Mouse (Mus musculus) 416B (cell line): ENCODE results near the gene Hmgn5.

Source experiments
- DNase-seq: peaks from one replicate; pipeline ENCODE4 v3.0.0; 2011; ENCODE audit warnings: low read depth

Gene Hmgn5

GRCm38 (mm10) chrX:109013283-109013682 is at the start of gene Hmgn5:
Hmgn5 (minus strand) TSS chrX:109013404.
- peak; percentile 96 for DNase-seq

DNA sequence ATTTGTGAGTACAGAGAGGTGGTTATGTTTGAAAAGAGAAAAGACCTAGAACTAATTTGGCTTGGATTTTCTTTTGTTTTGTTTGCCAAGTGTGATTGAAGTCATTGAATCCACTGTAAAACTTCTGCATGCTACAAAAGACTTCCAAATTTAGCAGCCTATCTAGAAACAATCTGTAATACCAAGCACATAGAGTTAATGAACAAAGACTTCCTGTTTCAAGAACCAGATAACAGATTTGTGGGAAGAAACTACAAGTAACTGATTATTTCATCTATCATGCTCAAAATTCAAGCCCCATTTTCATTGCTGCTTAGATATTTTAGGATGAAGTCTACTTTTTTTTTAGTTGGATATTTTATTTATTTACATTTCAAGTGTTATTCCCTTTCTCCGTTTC is 34.6 kb upstream of the Hmgn5 start:
- no peak for DNase-seq

DNA sequence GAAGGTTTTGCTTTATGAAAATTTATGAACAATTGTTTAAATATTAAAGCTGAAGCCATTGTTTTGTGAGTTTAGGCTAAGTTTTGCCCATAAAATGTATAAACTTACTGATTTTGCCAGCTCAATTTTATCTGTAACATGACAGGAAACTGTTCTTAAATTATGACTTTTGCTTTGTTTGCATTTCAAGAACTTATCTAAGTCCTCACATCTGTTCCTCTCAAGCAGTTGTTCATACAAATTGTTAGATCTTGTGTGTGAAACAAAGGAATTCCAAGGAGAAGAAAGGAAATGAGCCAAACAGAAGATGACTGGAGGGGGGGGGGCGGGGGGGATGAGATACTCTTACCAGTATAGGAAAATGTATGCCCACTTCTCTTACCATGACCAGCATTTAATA is 13.0 kb upstream of the Hmgn5 start:
- DNase-seq: no peak

DNA sequence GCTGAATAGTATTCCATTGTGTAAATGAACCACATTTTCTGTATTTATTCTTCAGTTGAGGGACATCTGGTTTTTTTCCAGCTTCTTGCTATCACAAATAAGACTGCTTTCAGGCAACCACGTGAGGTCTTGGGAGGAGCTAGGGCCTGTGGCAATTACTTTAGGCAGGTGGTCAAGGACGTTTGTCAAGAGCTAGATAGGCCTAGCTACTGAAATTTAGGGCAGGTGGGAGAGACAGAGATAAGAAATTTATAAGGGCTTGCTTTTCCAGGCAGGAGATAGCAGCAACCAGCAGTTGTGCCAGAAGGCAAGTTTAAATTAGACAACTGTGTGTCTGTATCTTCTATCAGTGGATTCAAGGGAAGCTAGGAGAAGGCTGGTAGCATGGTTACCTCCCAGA is 7.7 kb upstream of the Hmgn5 start:
- DNase-seq: no peak

DNA sequence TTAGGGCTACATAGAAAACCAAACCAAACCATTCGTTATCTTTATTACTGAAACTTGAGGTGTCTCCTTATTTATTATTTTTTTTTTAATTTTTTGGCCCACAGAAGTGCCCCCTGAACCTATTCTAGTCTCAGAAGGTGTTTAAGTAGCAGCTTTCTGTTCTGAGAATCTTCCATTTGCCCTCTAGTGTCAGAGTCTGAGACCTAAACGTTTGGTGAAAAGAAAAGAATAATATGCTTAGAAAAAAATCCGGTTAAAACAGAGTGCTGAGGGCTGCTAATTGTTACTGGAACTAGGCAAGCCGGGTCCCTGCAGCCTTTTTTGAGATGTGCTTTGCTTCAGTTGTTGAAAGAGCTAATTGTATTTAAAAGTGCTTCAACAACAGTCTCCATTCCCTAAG is 962 bp upstream of the Hmgn5 start:
- DNase-seq: peak; percentile 60

- DNase-seq: peak; percentile 66
Observed at GRCm38 (mm10) chrX:109013686-109014085, 482 bp upstream of the Hmgn5 start.

GRCm38 (mm10) chrX:109012371-109013031 is 703 bp downstream of the Hmgn5 start:
- peak; percentile 87 for DNase-seq

DNA sequence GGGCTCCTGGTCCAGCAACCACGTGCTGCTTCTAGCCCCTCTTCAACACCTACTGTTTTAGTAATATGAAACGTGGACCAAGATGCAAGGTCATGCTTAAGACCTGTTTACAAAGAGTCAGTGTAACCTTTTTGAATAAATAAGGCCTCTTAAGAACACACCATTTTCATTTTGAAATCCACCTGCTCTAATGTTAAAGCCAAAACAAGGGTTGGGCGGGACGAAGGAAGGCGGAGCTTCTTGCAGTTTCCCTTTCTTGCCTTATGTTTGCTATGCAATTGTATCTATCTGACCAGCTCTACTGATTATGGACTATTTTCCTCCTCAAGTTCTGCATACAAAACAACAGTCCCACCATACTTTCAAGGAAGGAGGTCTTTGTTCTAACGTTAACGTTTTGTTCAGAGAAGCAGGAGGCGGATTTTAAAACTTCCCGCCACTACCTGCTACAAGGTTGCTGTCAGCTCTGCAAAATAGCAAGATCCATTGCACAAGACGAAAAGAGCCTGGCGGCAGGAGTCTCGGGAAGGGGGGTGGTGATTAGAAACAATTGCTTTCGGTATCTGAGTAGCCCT is 1.5 kb downstream of the Hmgn5 start:
- DNase-seq: peak; percentile 71

DNA sequence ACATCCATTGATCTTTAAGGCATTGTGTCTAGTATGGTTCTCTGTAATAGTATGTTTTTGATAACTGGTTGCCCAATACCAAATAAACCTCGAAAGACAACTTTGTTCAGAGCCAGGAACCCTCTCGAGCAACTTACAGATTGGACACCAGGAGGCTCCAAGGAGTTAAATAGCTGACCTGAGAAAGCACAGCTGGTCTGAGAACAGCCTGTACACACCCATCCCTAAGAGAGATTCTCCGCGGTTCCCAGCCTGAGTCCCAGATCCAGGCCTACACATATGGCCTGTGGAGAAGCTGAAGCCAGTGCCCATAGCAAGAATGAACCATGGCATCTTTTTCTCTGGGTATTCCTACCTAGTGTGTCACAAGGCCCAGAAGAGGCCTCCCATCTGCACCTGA is 11.9 kb downstream of the Hmgn5 start:
- DNase-seq: peak; percentile 17
